Mouse (Mus musculus) lung, postnatal 0 days (tissue): ENCODE results near the gene Abi3bp.
A peak's percentile ranks its signal among the peaks of the same experiment; 100 is the strongest.

Experiments
- CTCF ChIP-seq: IDR thresholded peaks from 2 replicates; pipeline ENCODE4 v1.5.1; 2016; ENCODE audit warnings: antibody characterized with exemption, mild to moderate bottlenecking
- EP300 ChIP-seq: IDR thresholded peaks from 2 replicates; pipeline ENCODE4 v1.6.1; 2016; ENCODE audit warnings: antibody characterized with exemption, mild to moderate bottlenecking, control low read depth

- TF ChIP-seq CTCF: no peak
- peak; percentile 66; the same call in 1 of the 2 replicates for TF ChIP-seq EP300
Measured at GRCm38 (mm10) chr16:56451923-56452322, 25.8 kb upstream of the Abi3bp start.
